Mouse (Mus musculus) myocyte (in vitro differentiated cells): ENCODE measurements around the gene Sgta.

Experiments
- E2F4 ChIP-seq: IDR thresholded peaks from one replicate; pipeline ENCODE4 v1.6.1; 2011; ENCODE audit warnings: mild to moderate bottlenecking, control low read depth, moderate library complexity; ENCODE audit not compliant: insufficient read depth
- MYOD1 ChIP-seq, 3 experiments: IDR thresholded peaks; one replicate each; pipeline ENCODE4 v1.6.1; 2011; ENCODE audit warnings: control low read depth in 2 of 3, low read depth in 2 of 3, mild to moderate bottlenecking in 2 of 3, moderate library complexity in 1 of 3; ENCODE audit not compliant: insufficient read length in 2 of 3, control insufficient read depth in 1 of 3
- POLR2A ChIP-seq: IDR thresholded peaks from one replicate; pipeline ENCODE4 v1.6.1; 2011; ENCODE audit warnings: low read depth, mild to moderate bottlenecking, control low read depth, moderate library complexity; ENCODE audit not compliant: insufficient read length
- POLR2AphosphoS2 ChIP-seq: IDR thresholded peaks from one replicate; pipeline ENCODE4 v1.6.1; 2011; ENCODE audit warnings: low read depth, control low read depth; ENCODE audit not compliant: insufficient read length
- SRF ChIP-seq: IDR thresholded peaks from one replicate; pipeline ENCODE4 v1.6.1; 2011; ENCODE audit warnings: low read depth; ENCODE audit not compliant: control insufficient read depth, insufficient read length
- TCF12 ChIP-seq: IDR thresholded peaks from one replicate; pipeline ENCODE4 v1.6.1; 2011; ENCODE audit warnings: mild to moderate bottlenecking, control low read depth; ENCODE audit not compliant: poor library complexity, insufficient read depth, severe bottlenecking
- USF1 ChIP-seq: IDR thresholded peaks from one replicate; pipeline ENCODE4 v1.6.1; 2011; ENCODE audit warnings: low read depth, mild to moderate bottlenecking, control low read depth, moderate library complexity

DNA sequence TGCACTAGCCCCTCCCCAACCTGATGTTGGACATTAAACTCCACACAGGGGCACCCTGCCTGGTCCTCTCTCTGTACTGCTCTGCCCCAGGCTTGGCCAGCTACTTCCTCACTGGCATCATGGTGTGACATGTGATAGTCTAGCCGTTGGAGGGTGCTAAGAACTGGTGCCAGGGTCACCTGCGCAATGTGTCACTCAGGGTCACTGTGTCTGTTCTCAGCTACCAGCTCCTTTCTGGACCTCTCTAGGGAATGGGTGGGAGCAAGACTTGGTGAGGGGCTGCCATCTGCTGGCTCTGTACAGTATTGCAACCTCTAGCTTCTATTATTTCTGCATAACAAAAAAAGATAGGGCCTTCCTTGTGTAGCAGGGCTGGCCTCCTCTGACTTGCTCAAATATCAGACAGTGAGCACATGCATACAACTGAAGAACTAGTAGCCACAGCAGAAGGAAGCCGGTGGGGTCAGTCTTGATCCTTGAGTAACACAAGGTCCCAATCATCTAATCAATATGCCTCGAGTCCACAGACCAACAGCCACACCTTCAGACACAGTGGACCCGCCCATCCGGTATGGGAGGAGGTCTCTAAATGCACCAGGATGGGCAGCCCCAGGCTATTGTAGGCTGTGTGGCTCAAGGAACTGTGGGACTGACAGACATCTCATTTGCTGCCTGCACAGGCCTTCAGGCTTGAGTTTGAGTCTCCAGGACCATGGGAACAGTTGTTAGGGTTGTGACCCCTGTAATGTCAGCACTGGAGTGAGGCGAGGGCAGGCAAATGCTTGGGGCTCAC, 22.4 kb upstream of the Sgta start:
- no peak for TF ChIP-seq TCF12
- no peak for TF ChIP-seq E2F4
- TF ChIP-seq USF1: no peak
- TF ChIP-seq POLR2A: no peak
- TF ChIP-seq MYOD1 (IDR thresholded peaks at IDR 0.05; ENCODE audit: control insufficient read depth in 1 of 3, insufficient read length in 2 of 3, low read depth in 2 of 3): no peak
- no peak for TF ChIP-seq SRF
- TF ChIP-seq POLR2AphosphoS2: no peak
